Mouse (Mus musculus) heart, postnatal 0 days (tissue): Measurements from ENCODE around the gene Gm6176. TPM values are rescaled to one million over a fixed set of nuclear protein-coding genes. Genes with fewer than 3 reads are reported as not detected.
"Not testable (repeated sequence)": the region's sequence is repeated elsewhere in the genome, so short reads cannot be mapped to it uniquely, and the experiment has no call there.

Source experiments
- ATAC-seq: fragments of 200-750 bp; cut with Nextera tagmentation; 2 replicates; pipeline ENCODE4 v1.8.0; 2017; ENCODE audit warnings: low read depth, moderate number of reproducible peaks, moderate library complexity; ENCODE audit not compliant: insufficient read depth
- DNase-seq: peaks from one replicate; pipeline ENCODE4 v3.0.0-alpha.2; 2016; ENCODE audit warnings: low spot score
- H3K27ac ChIP-seq: fragments of 300-500 bp; sonication (generic); 2 replicates; pipeline ENCODE4 v1.5.1; 2014; ENCODE audit warnings: low read depth, mild to moderate bottlenecking
- H3K27me3 ChIP-seq: fragments of 300-500 bp; sonication (generic); 2 replicates; pipeline ENCODE4 v1.6.1; 2014; ENCODE audit warnings: low read length, mixed read lengths; ENCODE audit not compliant: control insufficient read depth, insufficient read depth
- H3K36me3 ChIP-seq: fragments of 300-500 bp; sonication (generic); replicated peaks from 2 replicates; pipeline ENCODE4 v1.6.1; 2014; ENCODE audit warnings: low read length, mixed read lengths; ENCODE audit not compliant: control insufficient read depth, insufficient read depth
- H3K4me1 ChIP-seq: fragments of 300-500 bp; sonication (generic); 2 replicates; pipeline ENCODE4 v1.6.1; 2014; ENCODE audit warnings: antibody characterized with exemption; ENCODE audit not compliant: control insufficient read depth, insufficient read depth
- H3K4me2 ChIP-seq: fragments of 300-500 bp; sonication (generic); 2 replicates; pipeline ENCODE4 v1.6.1; 2014; ENCODE audit warnings: low read depth, mild to moderate bottlenecking, low read length, moderate library complexity
- H3K4me3 ChIP-seq: fragments of 300-500 bp; sonication (generic); 2 replicates; pipeline ENCODE4 v1.5.1; 2014; ENCODE audit warnings: low read depth, low read length
- H3K9ac ChIP-seq: fragments of 300-500 bp; sonication (generic); replicated peaks from 2 replicates; pipeline ENCODE4 v1.6.1; 2014; ENCODE audit warnings: low read depth, low read length, mixed read lengths
- H3K9me3 ChIP-seq: fragments of 300-500 bp; sonication (generic); replicated peaks from 2 replicates; pipeline ENCODE4 v1.6.1; 2016; ENCODE audit warnings: low read length; ENCODE audit not compliant: control insufficient read depth
- WGBS: fragments of 180-500 bp; shearing (Covaris S2); extraction: QIAGEN DNeasy Blood & Tissue Kit; methylation state at CpG from one replicate; pipeline ENCODE4 v1.1.7; 2014; 5-methylcytosine and 5-hydroxymethylcytosine counted together
- polyA plus RNA-seq: library from polyadenylated mRNA; unstranded; fragments of >200 nt; fragmentation: Nextera tagmentation; extraction: Ambion mirVana; gene quantifications from 2 replicates; pipeline ENCODE4 v1.2.1, GENCODE M21; 2015
- total RNA-seq: library from RNA; depleted of rRNA; stranded (reverse); fragments of >200 nt; gene quantifications from 2 replicates; pipeline ENCODE4 v1.2.3, GENCODE M21; 2014; ENCODE audit warnings: low replicate concordance; rRNA removed

Gm6176 gene
- total RNA-seq, result not detected in 2 replicates
- polyA plus RNA-seq, result not detected in 2 replicates

DNA sequence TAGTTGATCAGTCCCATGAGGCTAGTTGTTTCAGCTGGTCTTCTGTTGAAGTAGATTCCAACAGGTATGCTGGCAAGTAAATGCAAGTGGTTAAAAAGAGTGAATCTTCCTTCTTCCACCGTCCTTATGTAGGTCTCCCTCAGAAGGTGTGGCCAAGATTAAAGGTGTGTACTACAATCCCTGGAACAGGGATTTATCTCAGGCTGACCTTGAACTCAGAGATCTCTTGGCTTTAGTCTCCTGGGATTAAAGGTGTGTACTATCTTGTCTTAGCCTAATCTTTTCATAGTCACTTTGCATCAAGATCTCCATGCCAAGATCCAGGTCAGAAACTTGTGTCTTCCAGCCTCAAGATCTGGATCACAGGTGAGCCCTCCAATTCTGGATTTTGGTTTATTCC is at the start of gene Gm6176:
Gene Gm6176, minus strand, starts transcription at position 101 of the 400 bp plus-strand sequence.
- not testable (repeated sequence) for H3K4me3 ChIP-seq, H3K4me1 ChIP-seq, H3K9ac ChIP-seq, H3K27me3 ChIP-seq, H3K36me3 ChIP-seq, H3K4me2 ChIP-seq, H3K27ac ChIP-seq, DNase-seq, H3K9me3 ChIP-seq, ATAC-seq
- whole genome bisulfite sequencing, result no CpG with 5 or more reads among the region's 1 CpGs

GRCm38 (mm10) chr7:22068757-22069156 is 12.7 kb upstream of the Gm6176 start, which contains the start of gene Vmn1r139:
Gene Vmn1r139 (plus strand): TSS chr7:22069057.
- not testable (repeated sequence) for ATAC-seq, H3K36me3 ChIP-seq, DNase-seq, H3K4me3 ChIP-seq, H3K27ac ChIP-seq, H3K27me3 ChIP-seq, H3K9me3 ChIP-seq, H3K4me1 ChIP-seq, H3K9ac ChIP-seq, H3K4me2 ChIP-seq
- WGBS, result no CpG with 5 or more reads among the region's 7 CpGs

GRCm38 (mm10) chr7:22028797-22029196 is 27.3 kb downstream of the Gm6176 start, which contains the start of gene Vmn1r138:
Gene Vmn1r138 (minus strand): TSS chr7:22028897.
- not testable (repeated sequence) for H3K27me3 ChIP-seq, H3K27ac ChIP-seq, H3K4me2 ChIP-seq, H3K9ac ChIP-seq, DNase-seq, ATAC-seq, H3K36me3 ChIP-seq, H3K9me3 ChIP-seq, H3K4me1 ChIP-seq, H3K4me3 ChIP-seq
- WGBS, result no CpG with 5 or more reads among the region's 2 CpGs

Other genes starting within 250 kb of the Gm6176 start
- gene Vmn1r135, start 224.0 kb downstream of the Gm6176 start, total RNA-seq, result not detected in 2 replicates
- not detected in 2 replicates for gene Vmn1r135, start 224.0 kb downstream of the Gm6176 start, polyA plus RNA-seq
- not detected in 2 replicates for gene Gm5725, start 212.0 kb downstream of the Gm6176 start, total RNA-seq
- gene Gm5725, start 212.0 kb downstream of the Gm6176 start, polyA plus RNA-seq, result not detected in 2 replicates
- gene Gm5891, start 135.0 kb downstream of the Gm6176 start, total RNA-seq, result not detected in 2 replicates
- not detected in 2 replicates for gene Gm5891, start 135.0 kb downstream of the Gm6176 start, polyA plus RNA-seq
- gene Vmn1r137, start 61.7 kb downstream of the Gm6176 start, total RNA-seq, result not detected in 2 replicates
- not detected in 2 replicates for gene Vmn1r137, start 61.7 kb downstream of the Gm6176 start, polyA plus RNA-seq
- not detected in 2 replicates for gene Vmn1r138, start 27.4 kb downstream of the Gm6176 start, total RNA-seq
- not detected in 2 replicates for gene Vmn1r138, start 27.4 kb downstream of the Gm6176 start, polyA plus RNA-seq
- not detected in 2 replicates for gene Vmn1r139, start 12.8 kb upstream of the Gm6176 start, total RNA-seq
- not detected in 2 replicates for gene Vmn1r139, start 12.8 kb upstream of the Gm6176 start, polyA plus RNA-seq
- gene Gm16451, start 61.9 kb upstream of the Gm6176 start, total RNA-seq, result not detected in 2 replicates
- not detected in 2 replicates for gene Gm16451, start 61.9 kb upstream of the Gm6176 start, polyA plus RNA-seq
- gene Gm10666, start 78.4 kb upstream of the Gm6176 start, total RNA-seq, result not detected in 2 replicates
- gene Gm10666, start 78.4 kb upstream of the Gm6176 start, polyA plus RNA-seq, result not detected in 2 replicates
- gene Vmn1r142, start 107.7 kb upstream of the Gm6176 start, total RNA-seq, result not detected in 2 replicates
- gene Vmn1r142, start 107.7 kb upstream of the Gm6176 start, polyA plus RNA-seq, result not detected in 2 replicates
- not detected in 2 replicates for gene Vmn1r143, start 133.1 kb upstream of the Gm6176 start, total RNA-seq
- not detected in 2 replicates for gene Vmn1r143, start 133.1 kb upstream of the Gm6176 start, polyA plus RNA-seq
- gene Gm8653, start 145.0 kb upstream of the Gm6176 start, total RNA-seq, result not detected in 2 replicates
- gene Gm8653, start 145.0 kb upstream of the Gm6176 start, polyA plus RNA-seq, result not detected in 2 replicates
- not detected in 2 replicates for gene Gm8453, start 173.2 kb upstream of the Gm6176 start, total RNA-seq
- not detected in 2 replicates for gene Gm8453, start 173.2 kb upstream of the Gm6176 start, polyA plus RNA-seq